Mouse (Mus musculus) layer of hippocampus, postnatal 14 days (tissue): Measurements from ENCODE around the gene Mrps35. TPM values are rescaled to one million over a fixed set of nuclear protein-coding genes. Genes with fewer than 3 reads are reported as not detected.

Experiments
- total RNA-seq, 2 experiments: library from RNA; stranded (reverse); gene quantifications; 2 replicates each; pipeline ENCODE4 v1.2.3; 2021

Gene Mrps35
- total RNA-seq, 2 experiments from 2014 or later, result 35.9 to 42.5 TPM

Other genes starting within 250 kb of the Mrps35 start
- 1 to 10 TPM; 8.2 to 9.6 TPM for gene Arntl2, start 246.7 kb upstream of the Mrps35 start, total RNA-seq
- not detected for gene Smco2, start 192.7 kb upstream of the Mrps35 start, total RNA-seq
- 10 to 100 TPM; 56.8 to 61.1 TPM for gene Ppfibp1, start 154.3 kb upstream of the Mrps35 start, total RNA-seq
- gene 1700034J05Rik, start 88.3 kb upstream of the Mrps35 start, total RNA-seq, result not detected
- 1 to 10 TPM; 2.3 to 2.6 TPM for gene Rep15, start 10.2 kb upstream of the Mrps35 start, total RNA-seq
- gene Mansc4, start 44.3 kb downstream of the Mrps35 start, total RNA-seq, result 1 to 10 TPM in 1 of 2 experiments, under 1 TPM in 1; 0.45 to 1.1 TPM
- gene Klhl42, start 48.6 kb downstream of the Mrps35 start, total RNA-seq, result 10 to 100 TPM; 21.9 to 23.8 TPM
- gene Pthlh, start 221.4 kb downstream of the Mrps35 start, total RNA-seq, result 1 to 10 TPM; 2.5 to 2.8 TPM